8 mouse cellular contexts compared by ENCODE assay signal in the genomic region with DNA sequence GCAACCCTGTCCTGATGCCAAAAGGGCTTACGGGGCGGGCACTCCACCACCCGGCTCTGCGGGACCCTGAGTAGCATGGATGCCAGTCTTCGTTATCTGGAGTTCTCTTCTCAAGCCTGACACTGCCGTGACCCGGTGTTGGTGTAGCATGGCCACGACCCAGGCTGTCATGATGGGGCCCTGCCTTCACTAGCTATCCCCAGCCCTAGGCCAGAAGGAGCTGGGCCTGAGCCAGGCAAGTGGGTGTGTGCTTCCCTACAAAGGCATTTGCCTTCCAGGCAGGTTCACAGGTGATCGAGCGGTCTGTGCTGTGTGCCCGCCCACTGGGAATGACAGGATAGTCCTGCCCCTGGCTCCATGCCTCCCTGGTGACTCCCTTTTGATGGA. TPM values are rescaled to one million over a fixed set of nuclear protein-coding genes. Genes with fewer than 3 reads are reported as not detected.
DNase-seq lines count a peak whose midpoint lies in the region; ATAC-seq lines count a peak whose summit lies in the region.

No protein-coding gene starts in this region.

- no peaks in the 10 kb centered on the region for H3K27me3 ChIP-seq in forebrain, embryonic 10.5 days (ENCODE audit: poor library complexity, severe bottlenecking)
- no peaks in the 10 kb centered on the region for H3K27me3 ChIP-seq in hindbrain, embryonic 10.5 days (ENCODE audit: insufficient read depth, poor library complexity, severe bottlenecking)

- ATAC-seq in megakaryocyte-erythroid progenitor cell, adult 5-6 weeks (replicated peaks; ENCODE audit: low FRiP score, low TSS enrichment, poor library complexity, severe bottlenecking), result peak; percentile 32

- peaks cover 41% of the 10 kb centered on the region for H3K36me3 ChIP-seq in forebrain, embryonic 10.5 days (replicated peaks)
- peaks cover 38% of the 10 kb centered on the region for H3K36me3 ChIP-seq in hindbrain, embryonic 10.5 days

- peak overlapping the region; percentile 98 for H3K27ac ChIP-seq in forebrain, embryonic 10.5 days
- H3K27ac ChIP-seq in hindbrain, embryonic 10.5 days, result peak overlapping the region; percentile 98

- peak overlapping the region; percentile 91 for H3K4me3 ChIP-seq in forebrain, embryonic 10.5 days
- peak overlapping the region; percentile 95 for H3K4me3 ChIP-seq in hindbrain, embryonic 10.5 days

- intact Hi-C loops in left cerebral cortex, postnatal 4 days (cut with DNase I), result no loop called here

- H3K4me1 ChIP-seq in forebrain, embryonic 10.5 days, result peaks cover 74% of the 10 kb centered on the region
- peaks cover 74% of the 10 kb centered on the region for H3K4me1 ChIP-seq in hindbrain, embryonic 10.5 days (replicated peaks)

- DNase-seq in embryo, embryonic 10 days (ENCODE audit: low spot score), result peak; percentile 53
- DNase-seq in embryo, embryonic 10.5 days (ENCODE audit: low spot score), result no peak
- peak; percentile 59 for DNase-seq in adrenal gland, postnatal 14 days
- no peak for DNase-seq in forebrain, embryonic 10.5 days (ENCODE audit: extremely low spot score, low spot score)
- no peak for DNase-seq in hindbrain, embryonic 10.5 days (ENCODE audit: low spot score)
- DNase-seq in left cerebral cortex, postnatal 4 days, result peak; percentile 66
- no peak for DNase-seq in B cell, adult 2 months

- WGBS in forebrain, embryonic 10.5 days, result 2% methylated on average over 11 of the region's 11 CpGs
- 1% methylated on average over 11 of the region's 11 CpGs for WGBS in hindbrain, embryonic 10.5 days

- no peaks in the 10 kb centered on the region for H3K9me3 ChIP-seq in forebrain, embryonic 10.5 days
- no peaks in the 10 kb centered on the region for H3K9me3 ChIP-seq in hindbrain, embryonic 10.5 days

RNA-seq across cellular contexts. Expression of a gene that starts 0.6 kb away (rescaled TPM):
- total RNA-seq in adrenal gland, postnatal 14 days (2021), result 14.1 TPM in 2 replicates
- 77.9 and 78.0 TPM in 2 replicates for polyA plus RNA-seq in forebrain, embryonic 10.5 days (2016; fragmentation: Nextera tagmentation; extraction: Ambion mirVana)
- 99.2 and 114 TPM in 2 replicates for polyA plus RNA-seq in hindbrain, embryonic 10.5 days (2016; fragmentation: Nextera tagmentation; extraction: Ambion mirVana)
- total RNA-seq in left cerebral cortex, postnatal 4 days (2021), result 100 to 1,000 TPM; 179 to 190 TPM
- total RNA-seq in megakaryocyte-erythroid progenitor cell, adult 5-6 weeks (2014; fragmentation: Nextera tagmentation), result 2.8 and 6.8 TPM in 2 replicates
- 6.9 and 12.4 TPM in 2 replicates for total RNA-seq in megakaryocyte-erythroid progenitor cell, adult 5-6 weeks (2017)

RNA-seq across cellular contexts. Expression of a gene that starts 21.6 kb away (rescaled TPM):
- 1.0 and 1.5 TPM in 2 replicates for total RNA-seq in adrenal gland, postnatal 14 days (2021)
- 0.05 and 0.07 TPM in 2 replicates for polyA plus RNA-seq in forebrain, embryonic 10.5 days (2016; fragmentation: Nextera tagmentation; extraction: Ambion mirVana)
- 0.10 and 0.20 TPM in 2 replicates for polyA plus RNA-seq in hindbrain, embryonic 10.5 days (2016; fragmentation: Nextera tagmentation; extraction: Ambion mirVana)
- total RNA-seq in left cerebral cortex, postnatal 4 days (2021), result 1 to 10 TPM; 1.9 TPM
- total RNA-seq in megakaryocyte-erythroid progenitor cell, adult 5-6 weeks (2014; fragmentation: Nextera tagmentation), result not detected in 2 replicates
- total RNA-seq in megakaryocyte-erythroid progenitor cell, adult 5-6 weeks (2017), result not detected in 2 replicates

RNA-seq across cellular contexts. Expression of a gene that starts 36.0 kb away (rescaled TPM):
- 19.0 and 19.8 TPM in 2 replicates for total RNA-seq in adrenal gland, postnatal 14 days (2021)
- 33.8 and 37.2 TPM in 2 replicates for polyA plus RNA-seq in forebrain, embryonic 10.5 days (2016; fragmentation: Nextera tagmentation; extraction: Ambion mirVana)
- 36.8 and 38.8 TPM in 2 replicates for polyA plus RNA-seq in hindbrain, embryonic 10.5 days (2016; fragmentation: Nextera tagmentation; extraction: Ambion mirVana)
- total RNA-seq in left cerebral cortex, postnatal 4 days (2021), result 10 to 100 TPM; 23.3 to 25.8 TPM
- total RNA-seq in megakaryocyte-erythroid progenitor cell, adult 5-6 weeks (2014; fragmentation: Nextera tagmentation), result 12.7 and 20.7 TPM in 2 replicates
- total RNA-seq in megakaryocyte-erythroid progenitor cell, adult 5-6 weeks (2017), result 9.4 and 15.3 TPM in 2 replicates

RNA-seq across cellular contexts. Expression of a gene that starts 44.8 kb away (rescaled TPM):
- 1.2 and 1.6 TPM in 2 replicates for total RNA-seq in adrenal gland, postnatal 14 days (2021)
- 1.00 and 1.2 TPM in 2 replicates for polyA plus RNA-seq in forebrain, embryonic 10.5 days (2016; fragmentation: Nextera tagmentation; extraction: Ambion mirVana)
- polyA plus RNA-seq in hindbrain, embryonic 10.5 days (2016; fragmentation: Nextera tagmentation; extraction: Ambion mirVana), result 0.62 and 1.1 TPM in 2 replicates
- total RNA-seq in left cerebral cortex, postnatal 4 days (2021), result 1 to 10 TPM; 1.1 to 1.4 TPM
- total RNA-seq in megakaryocyte-erythroid progenitor cell, adult 5-6 weeks (2014; fragmentation: Nextera tagmentation), result 0.72 and 2.9 TPM in 2 replicates
- 1.7 and 3.2 TPM in 2 replicates for total RNA-seq in megakaryocyte-erythroid progenitor cell, adult 5-6 weeks (2017)

Comparison
In these comparisons a context has a peak if more than half of its experiments do, and no peak if none do; other contexts are left out.
1. DNase-seq: peak in embryo, embryonic 10 days (single experiment), adrenal gland, postnatal 14 days (single experiment) and left cerebral cortex, postnatal 4 days (single experiment); none in embryo, embryonic 10.5 days (single experiment), forebrain, embryonic 10.5 days (single experiment), hindbrain, embryonic 10.5 days (single experiment) and B cell, adult 2 months (0 of 2).
2. RNA of a gene that starts 0.6 kb away (total RNA-seq): 179 to 190 TPM in left cerebral cortex, postnatal 4 days; 14.1 TPM in adrenal gland, postnatal 14 days and 2.8 to 12.4 TPM in megakaryocyte-erythroid progenitor cell, adult 5-6 weeks; every median in the first group is over 10 times any median in the second.